Mouse (Mus musculus) kidney, embryonic 15.5 days (tissue): ENCODE data around the gene Celf3. TPM values are rescaled to one million over a fixed set of nuclear protein-coding genes. Genes with fewer than 3 reads are reported as not detected.

Source experiments
- ATAC-seq: fragments of 200-750 bp; cut with Nextera tagmentation; replicated peaks from 2 replicates; pipeline ENCODE4 v1.8.0; 2017; ENCODE audit warnings: moderate TSS enrichment; ENCODE audit not compliant: low FRiP score
- H3K27ac ChIP-seq: fragments of 300-500 bp; sonication (generic); 2 replicates; pipeline ENCODE4 v1.5.1; 2015; ENCODE audit warnings: mild to moderate bottlenecking, inconsistent platforms
- H3K27me3 ChIP-seq: fragments of 300-500 bp; sonication (generic); 2 replicates; pipeline ENCODE4 v1.6.1; 2015; ENCODE audit warnings: inconsistent platforms
- H3K36me3 ChIP-seq: fragments of 300-500 bp; sonication (generic); 2 replicates; pipeline ENCODE4 v1.6.1; 2015; ENCODE audit warnings: inconsistent platforms
- H3K4me1 ChIP-seq: fragments of 300-500 bp; sonication (generic); 2 replicates; pipeline ENCODE4 v1.6.1; 2015; ENCODE audit warnings: inconsistent platforms
- H3K4me2 ChIP-seq: fragments of 300-500 bp; sonication (generic); 2 replicates; pipeline ENCODE4 v1.6.1; 2015; ENCODE audit warnings: moderate library complexity, mild to moderate bottlenecking, inconsistent platforms
- H3K4me3 ChIP-seq: fragments of 300-500 bp; sonication (generic); replicated peaks from 2 replicates; pipeline ENCODE4 v1.5.1; 2015; ENCODE audit warnings: mild to moderate bottlenecking, inconsistent platforms
- H3K9ac ChIP-seq: fragments of 300-500 bp; sonication (generic); 2 replicates; pipeline ENCODE4 v1.6.1; 2015; ENCODE audit warnings: mild to moderate bottlenecking, inconsistent platforms
- H3K9me3 ChIP-seq: fragments of 300-500 bp; sonication (generic); replicated peaks from 2 replicates; pipeline ENCODE4 v1.6.1; 2016; ENCODE audit warnings: inconsistent platforms
- WGBS: fragments of 180-500 bp; shearing (Covaris S2); methylation state at CpG from one replicate; pipeline ENCODE4 v1.1.7; 2015; ENCODE audit warnings: mixed read lengths; 5-methylcytosine and 5-hydroxymethylcytosine counted together
- polyA plus RNA-seq: library from polyadenylated mRNA; unstranded; fragments of >200 nt; fragmentation: Nextera tagmentation; extraction: Ambion mirVana; gene quantifications from 2 replicates; pipeline ENCODE4 v1.2.1, GENCODE M21; 2015

Gene Celf3
- polyA plus RNA-seq = 2.5 and 5.5 TPM in 2 replicates

DNA sequence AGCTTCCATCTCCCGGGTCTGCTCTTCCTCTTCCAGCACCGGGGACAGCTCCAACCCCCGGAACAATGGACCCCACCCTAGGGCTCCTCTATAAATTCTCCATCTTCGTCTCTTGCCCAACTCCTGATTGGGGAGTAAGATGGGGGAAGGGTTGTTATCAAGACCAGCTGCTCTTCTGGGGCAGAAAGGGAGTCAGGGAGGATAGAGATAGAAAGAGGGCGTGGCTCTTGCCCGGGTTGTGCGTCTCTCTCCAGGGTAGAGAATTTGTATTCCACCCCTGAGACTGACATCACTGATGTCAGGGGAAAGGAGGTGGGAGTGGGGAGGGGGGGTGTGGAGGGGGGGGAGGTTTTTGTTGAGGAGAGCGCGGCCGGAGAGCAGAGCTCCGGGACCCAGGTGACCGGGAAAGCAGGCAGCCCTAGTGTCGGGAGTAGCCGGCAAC is at the start of gene Celf3:
TSS of gene Celf3 (plus strand) at position 315 of the 442 bp plus-strand sequence.
- WGBS = under 1% methylated on average over 14 of the region's 14 CpGs
- no peak for ATAC-seq

DNA sequence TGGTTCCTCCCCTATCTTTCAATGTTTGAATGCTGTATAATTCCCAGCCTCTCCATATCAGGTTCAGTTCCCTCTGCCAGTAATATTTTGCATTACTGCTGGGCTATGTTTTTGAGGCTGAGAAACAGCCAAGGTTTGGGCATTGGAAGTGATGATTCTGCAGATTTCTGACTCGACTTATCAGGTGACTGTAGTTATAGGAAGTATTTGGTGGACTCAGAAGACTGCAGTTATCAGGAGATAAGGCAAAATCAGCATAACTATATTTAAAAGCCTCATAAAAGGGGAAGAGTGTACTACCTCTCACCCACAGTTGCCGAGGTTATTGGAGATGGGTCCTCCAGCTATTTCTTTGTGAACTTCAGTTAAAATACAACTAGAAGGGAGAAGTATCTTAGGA is 47.1 kb upstream of the Celf3 start:
- Histone ChIP-seq H3K27me3 (no peaks in the 10 kb centered on the region), H3K36me3 (no peaks in the 10 kb centered on the region), H3K27ac (no peak overlapping the region), H3K9ac (no peak overlapping the region), H3K9me3 (no peaks in the 10 kb centered on the region), H3K4me1 (no peaks in the 10 kb centered on the region), H3K4me3 (no peak overlapping the region), H3K4me2 (no peak overlapping the region)
- WGBS = 73% methylated on average over 2 of the region's 2 CpGs
- no peak for ATAC-seq

More for the DNA sequence above, at the start of gene Celf3:
- no peak within 1 kb of the TSS for H3K9ac ChIP-seq
- no peaks in the 10 kb centered on the region for H3K36me3 ChIP-seq
- no peak within 1 kb of the TSS for H3K27ac ChIP-seq
- peaks cover 37% of the 10 kb centered on the region for H3K27me3 ChIP-seq
- no peak within 1 kb of the TSS for H3K4me3 ChIP-seq
- H3K4me1 ChIP-seq = peaks cover 17% of the 10 kb centered on the region
- no peaks in the 10 kb centered on the region for H3K9me3 ChIP-seq
- H3K4me2 ChIP-seq = 0 out of 2 replicates have a peak within 1 kb of the TSS, but pooled peaks have one; percentile 16

GRCm38 (mm10) chr3:94434305-94434704 is 43.8 kb upstream of the Celf3 start:
- ATAC-seq = no peak
- Histone ChIP-seq H3K4me3 (no peak overlapping the region), H3K9ac (no peak overlapping the region), H3K27ac (no peak overlapping the region), H3K36me3 (no peaks in the 10 kb centered on the region), H3K27me3 (peaks cover 3% of the 10 kb centered on the region; the same call in 1 of the 2 replicates), H3K9me3 (no peaks in the 10 kb centered on the region), H3K4me2 (no peak overlapping the region), H3K4me1 (no peaks in the 10 kb centered on the region)
- 92% methylated on average over 2 of the region's 2 CpGs for WGBS

DNA sequence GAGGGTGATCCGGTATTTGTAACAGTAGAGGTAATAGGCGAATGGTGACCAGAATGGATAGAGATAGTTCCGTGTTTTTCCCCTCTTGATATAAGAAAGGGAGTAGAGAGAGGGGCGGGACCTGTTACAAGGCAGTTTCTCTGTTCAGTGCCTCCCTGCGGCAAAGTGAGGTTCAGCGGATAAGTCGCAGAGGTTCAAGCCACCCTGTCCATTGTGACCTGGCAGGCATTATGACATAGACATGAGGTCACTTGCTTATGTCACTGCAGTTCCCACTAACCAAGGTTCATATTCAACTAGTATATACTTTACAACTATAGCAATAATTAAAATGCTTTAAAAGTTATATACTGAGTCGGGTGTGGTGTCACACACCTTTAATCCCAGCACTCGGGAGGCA is 41.7 kb upstream of the Celf3 start:
- ATAC-seq = no peak
- no peak overlapping the region for H3K9ac ChIP-seq
- H3K27ac ChIP-seq = no peak overlapping the region
- H3K9me3 ChIP-seq = no peaks in the 10 kb centered on the region
- H3K4me3 ChIP-seq = no peak overlapping the region
- H3K4me2 ChIP-seq = no peak overlapping the region
- H3K27me3 ChIP-seq = peaks cover 8% of the 10 kb centered on the region; the same call in 1 of the 2 replicates
- 81% methylated on average over 9 of the region's 9 CpGs for WGBS
- H3K36me3 ChIP-seq = no peaks in the 10 kb centered on the region
- no peaks in the 10 kb centered on the region for H3K4me1 ChIP-seq

- WGBS = 43% methylated on average over 3 of the region's 3 CpGs
- Histone ChIP-seq H3K4me2 (no peak overlapping the region), H3K36me3 (peaks cover 19% of the 10 kb centered on the region), H3K4me1 (peaks cover 9% of the 10 kb centered on the region), H3K27me3 (peaks cover 8% of the 10 kb centered on the region; the same call in 1 of the 2 replicates), H3K4me3 (no peak overlapping the region), H3K9ac (no peak overlapping the region), H3K27ac (no peak overlapping the region), H3K9me3 (no peaks in the 10 kb centered on the region)
- ATAC-seq = no peak
Measured at GRCm38 (mm10) chr3:94441182-94441581, 36.9 kb upstream of the Celf3 start.

- Histone ChIP-seq H3K4me1 (peaks cover 9% of the 10 kb centered on the region), H3K27me3 (peaks cover 8% of the 10 kb centered on the region; the same call in 1 of the 2 replicates), H3K4me3 (peak within 1 kb of the TSS; percentile 97), H3K9ac (peak within 1 kb of the TSS; percentile 81), H3K9me3 (no peaks in the 10 kb centered on the region), H3K27ac (peak within 1 kb of the TSS; percentile 57), H3K4me2 (peak within 1 kb of the TSS; percentile 82), H3K36me3 (peaks cover 38% of the 10 kb centered on the region)
- WGBS = under 1% methylated on average over 39 of the region's 39 CpGs
- ATAC-seq = peak; percentile 98
Measured at GRCm38 (mm10) chr3:94442951-94443596, 35.0 kb upstream of the Celf3 start, which contains the start of gene Mrpl9. Gene Mrpl9, plus strand, starts transcription at chr3:94443318.

DNA sequence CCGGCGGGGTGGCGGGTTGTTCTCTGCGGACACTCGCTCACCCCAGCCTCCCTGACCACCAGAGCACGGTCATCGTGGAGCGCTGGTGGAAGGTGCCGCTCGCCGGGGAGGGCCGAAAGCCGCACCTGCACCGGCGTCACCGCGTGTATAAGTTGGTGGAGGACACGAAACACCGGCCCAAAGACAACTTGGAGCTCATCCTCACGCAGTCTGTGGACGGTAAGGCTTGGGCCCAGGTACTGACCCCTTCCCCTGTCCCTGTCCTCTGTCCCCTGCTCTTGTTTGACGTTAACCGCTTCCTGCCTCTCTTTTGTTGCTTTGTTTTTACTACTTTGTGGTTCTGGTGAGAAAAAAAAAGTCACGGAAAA is 34.5 kb upstream of the Celf3 start, which contains the start of gene Oaz3:
TSS of gene Oaz3 (minus strand) at position 319 of the 368 bp plus-strand sequence.
- H3K27ac ChIP-seq = peak within 1 kb of the TSS; percentile 57
- ATAC-seq = no peak

DNA sequence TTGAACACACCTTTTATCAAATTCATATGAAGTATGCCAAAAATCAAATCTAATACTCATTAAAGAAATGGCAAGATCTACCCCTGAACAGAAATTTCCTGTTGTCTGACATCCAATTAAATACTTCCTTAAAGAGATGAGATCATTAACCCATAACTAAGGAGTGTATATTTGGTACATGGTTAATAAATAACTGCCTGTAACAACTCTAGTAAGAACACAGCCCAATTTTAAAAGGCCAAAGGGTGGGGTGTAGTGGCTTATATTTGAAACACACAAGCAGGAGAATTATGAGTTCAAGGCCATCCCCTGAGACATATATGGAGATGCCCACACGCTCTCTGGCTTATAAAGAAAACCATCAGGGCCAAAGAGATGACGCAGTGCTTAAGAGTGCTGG is 28.7 kb upstream of the Celf3 start:
- Histone ChIP-seq H3K4me3 (no peak overlapping the region), H3K9ac (no peak overlapping the region), H3K27ac (no peak overlapping the region), H3K9me3 (no peaks in the 10 kb centered on the region), H3K4me1 (peaks cover 3% of the 10 kb centered on the region), H3K27me3 (no peaks in the 10 kb centered on the region), H3K4me2 (no peak overlapping the region), H3K36me3 (peaks cover 57% of the 10 kb centered on the region)
- ATAC-seq = no peak
- 91% methylated on average over 2 of the region's 2 CpGs for WGBS

More for the DNA sequence above, 34.5 kb upstream of the Celf3 start, which contains the start of gene Oaz3:
- Histone ChIP-seq H3K4me3 (peak within 1 kb of the TSS; percentile 97), H3K9me3 (no peaks in the 10 kb centered on the region), H3K9ac (peak within 1 kb of the TSS; percentile 81), H3K4me2 (peak within 1 kb of the TSS; percentile 82), H3K4me1 (peaks cover 9% of the 10 kb centered on the region), H3K36me3 (peaks cover 43% of the 10 kb centered on the region), H3K27me3 (peaks cover 8% of the 10 kb centered on the region; the same call in 1 of the 2 replicates)
- under 1% methylated on average over 24 of the region's 24 CpGs for WGBS

GRCm38 (mm10) chr3:94456529-94457000 is 21.5 kb upstream of the Celf3 start:
- whole genome bisulfite sequencing = 1% methylated on average over 12 of the region's 12 CpGs
- H3K36me3 ChIP-seq = no peaks in the 10 kb centered on the region
- H3K9ac ChIP-seq = no peak overlapping the region
- H3K27me3 ChIP-seq = peaks cover 7% of the 10 kb centered on the region; the same call in 1 of the 2 replicates
- no peak overlapping the region for H3K27ac ChIP-seq
- H3K4me2 ChIP-seq = peak overlapping the region; percentile 55
- peak overlapping the region; percentile 41 for H3K4me3 ChIP-seq
- H3K9me3 ChIP-seq = no peaks in the 10 kb centered on the region
- H3K4me1 ChIP-seq = no peaks in the 10 kb centered on the region
- peak; percentile 91 for ATAC-seq

DNA sequence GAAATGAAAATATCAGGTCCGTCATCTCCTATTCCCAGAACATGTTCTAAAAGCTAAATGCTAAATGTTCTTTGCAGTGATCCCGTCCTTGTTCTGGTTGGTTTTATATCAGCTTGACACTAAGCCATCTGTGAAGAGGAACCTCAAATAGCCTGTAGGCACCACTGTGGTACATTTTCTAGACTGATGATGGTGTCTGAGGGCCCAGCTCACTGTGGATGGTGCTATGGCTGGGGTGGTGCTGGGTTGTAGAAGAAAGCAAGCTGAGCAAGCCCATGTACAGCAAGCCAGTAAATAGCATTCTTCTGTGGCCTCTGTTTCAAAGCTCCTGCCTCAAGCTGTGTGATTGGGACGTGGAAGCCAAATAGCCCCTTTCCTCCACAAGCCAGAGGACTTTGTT is 21.0 kb upstream of the Celf3 start:
- H3K27me3 ChIP-seq = peaks cover 7% of the 10 kb centered on the region; the same call in 1 of the 2 replicates
- no peaks in the 10 kb centered on the region for H3K9me3 ChIP-seq
- no peak for ATAC-seq
- H3K4me1 ChIP-seq = no peaks in the 10 kb centered on the region
- H3K4me3 ChIP-seq = no peak overlapping the region
- 77% methylated on average over 3 of the region's 3 CpGs for WGBS
- H3K27ac ChIP-seq = no peak overlapping the region
- H3K9ac ChIP-seq = no peak overlapping the region
- peak overlapping the region; percentile 55; the same call in 1 of the 2 replicates for H3K4me2 ChIP-seq
- no peaks in the 10 kb centered on the region for H3K36me3 ChIP-seq

DNA sequence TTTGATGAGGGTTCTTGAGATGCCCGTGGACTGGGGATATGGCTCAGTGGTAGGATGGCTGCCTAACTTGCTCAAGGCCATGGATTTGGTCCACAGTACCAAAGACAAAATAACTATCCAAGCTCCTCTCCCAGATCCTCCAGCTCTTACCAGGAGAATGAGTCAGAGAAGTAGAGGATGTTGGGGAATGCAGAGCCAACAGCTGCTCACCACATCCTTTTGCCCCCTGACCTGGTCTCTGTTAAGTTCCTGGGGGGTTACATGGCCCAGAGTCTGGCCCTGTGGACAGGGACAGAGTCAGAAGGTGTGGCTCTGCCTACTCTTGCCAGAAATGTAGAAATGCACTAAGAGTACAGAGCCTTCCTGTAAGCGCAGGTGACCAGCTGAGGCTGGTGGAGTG is 18.3 kb upstream of the Celf3 start:
- H3K9ac ChIP-seq = no peak overlapping the region
- H3K4me1 ChIP-seq = no peaks in the 10 kb centered on the region
- H3K27me3 ChIP-seq = peaks cover 7% of the 10 kb centered on the region; the same call in 1 of the 2 replicates
- H3K27ac ChIP-seq = no peak overlapping the region
- no peaks in the 10 kb centered on the region for H3K9me3 ChIP-seq
- H3K4me3 ChIP-seq = no peak overlapping the region
- no peak overlapping the region for H3K4me2 ChIP-seq
- no peaks in the 10 kb centered on the region for H3K36me3 ChIP-seq
- ATAC-seq = no peak
- 95% methylated on average over 2 of the region's 2 CpGs for WGBS

GRCm38 (mm10) chr3:94463926-94464578 is 14.0 kb upstream of the Celf3 start:
- Histone ChIP-seq H3K4me3 (no peak overlapping the region), H3K9me3 (no peaks in the 10 kb centered on the region), H3K4me1 (no peaks in the 10 kb centered on the region), H3K36me3 (no peaks in the 10 kb centered on the region), H3K4me2 (no peak overlapping the region), H3K9ac (no peak overlapping the region), H3K27ac (no peak overlapping the region), H3K27me3 (no peaks in the 10 kb centered on the region)
- WGBS = 52% methylated on average over 11 of the region's 11 CpGs
- no peak for ATAC-seq
